ENCODE assay signal across 8 mouse cellular contexts in the genomic region with DNA sequence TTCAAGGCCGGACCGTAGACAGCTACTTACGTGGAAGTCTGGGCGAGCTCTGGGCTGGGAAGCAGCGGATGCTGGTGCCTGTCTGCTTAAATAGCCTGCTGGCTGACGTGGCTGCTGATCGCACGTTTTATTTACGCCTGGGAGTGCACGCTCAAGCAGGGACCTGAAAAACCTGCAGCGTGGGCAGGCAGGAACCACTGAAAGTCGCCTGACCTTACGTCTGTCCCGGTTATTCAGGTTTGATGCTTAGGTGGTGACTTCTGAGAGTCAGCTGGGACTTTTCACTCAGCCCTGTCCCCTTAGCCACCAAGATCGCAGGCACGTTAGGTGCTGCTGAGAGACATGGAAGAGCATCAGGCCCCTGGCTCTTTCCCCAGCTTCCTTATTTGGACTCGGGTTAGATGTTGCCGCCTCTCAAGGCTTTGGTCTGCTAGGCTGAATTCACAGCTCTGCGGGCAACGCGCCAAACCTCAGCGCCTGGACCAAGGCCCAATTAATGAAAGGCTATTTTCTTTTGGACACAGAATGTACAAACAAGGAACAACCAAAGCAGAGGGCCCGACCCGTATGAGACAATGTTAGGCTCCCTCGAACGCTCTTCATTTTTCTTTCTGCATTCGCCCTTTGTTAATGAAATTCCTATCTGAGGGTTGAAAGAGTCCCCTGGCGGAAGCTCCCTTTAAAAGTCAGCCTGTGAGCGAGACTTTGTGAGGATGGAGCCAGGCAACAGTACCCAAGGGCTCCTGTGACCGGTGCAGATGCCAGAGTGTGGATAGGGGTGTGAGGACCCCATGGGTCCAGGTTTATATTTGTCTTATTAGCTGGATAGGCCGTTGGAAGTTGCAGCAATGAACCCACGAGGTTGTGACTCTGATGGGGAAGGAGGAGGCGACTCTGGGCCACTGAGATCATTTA. TPM values are rescaled to one million over a fixed set of nuclear protein-coding genes. Genes with fewer than 3 reads are reported as not detected.
DNase-seq lines count a peak whose midpoint lies in the region; ATAC-seq and TF ChIP-seq lines count a peak whose summit lies in the region.

A gene (minus strand): TSS at position 305 of the 915 bp plus-strand sequence.

- H3K4me1 ChIP-seq in ES-Bruce4 (ENCODE audit: control insufficient read depth, insufficient read depth, low read length) = peaks cover 5% of the 10 kb centered on the region
- H3K4me1 ChIP-seq in lung, postnatal 0 days (ENCODE audit: insufficient read depth, low read depth, low read length) = peaks cover 17% of the 10 kb centered on the region; the same call in 1 of the 2 replicates

- TF ChIP-seq CTCF in ES-Bruce4 (IDR thresholded peaks at IDR 0.05; ENCODE audit: low read depth, low read length) = no peak
- no peak for TF ChIP-seq CTCF in lung, postnatal 0 days (IDR thresholded peaks at IDR 0.05)

- no peaks in the 10 kb centered on the region for H3K27me3 ChIP-seq in ES-Bruce4 (ENCODE audit: control insufficient read depth, insufficient read depth, low read length, poor library complexity, severe bottlenecking)
- no peaks in the 10 kb centered on the region for H3K27me3 ChIP-seq in lung, postnatal 0 days (replicated peaks; ENCODE audit: insufficient read depth, low read length)

- 18% methylated on average over 33 of the region's 33 CpGs for WGBS in lung, postnatal 0 days

- H3K27ac ChIP-seq in ES-Bruce4 (ENCODE audit: insufficient read depth, low read length) = no peak within 1 kb of the TSS
- H3K27ac ChIP-seq in lung, postnatal 0 days (ENCODE audit: low read length) = peak within 1 kb of the TSS; percentile 82

- no peak for TF ChIP-seq EP300 in ES-Bruce4 (IDR thresholded peaks at IDR 0.05; ENCODE audit: insufficient read depth, low read depth, low read length)
- peak; percentile 62; the same call in 1 of the 2 replicates for TF ChIP-seq EP300 in lung, postnatal 0 days (IDR thresholded peaks at IDR 0.05)

- peak; percentile 38 for DNase-seq in cerebellum, adult 11-12 months
- DNase-seq in frontal cortex, postnatal 14 days (ENCODE audit: low spot score in 2 of 2) = peak; percentile 33 to 48
- peak; percentile 81 to 87 for DNase-seq in heart, postnatal 36 days
- peak; percentile 83 to 84 for DNase-seq in kidney, postnatal 36 days
- peak; percentile 82 for DNase-seq in lung, postnatal 0 days (ENCODE audit: low spot score)
- DNase-seq in right cerebral cortex, postnatal 4 days = peak; percentile 68
- no peak for DNase-seq in liver

- peak within 1 kb of the TSS; percentile 32 for H3K4me2 ChIP-seq in lung, postnatal 0 days (replicated peaks; ENCODE audit: low read depth, low read length)

- H3K9ac ChIP-seq in ES-Bruce4 (ENCODE audit: low read depth, poor library complexity, severe bottlenecking) = no peak within 1 kb of the TSS; the same call in 1 of the 2 replicates
- H3K9ac ChIP-seq in lung, postnatal 0 days (replicated peaks; ENCODE audit: low read depth) = no peak within 1 kb of the TSS; the same call in 1 of the 2 replicates

- ATAC-seq in lung, postnatal 0 days = peak; percentile 79

- intact Hi-C loops in heart, postnatal 36 days (cut with DNase I) = loop anchor here (2.0 kb wide), 1 partner anchor 20 kb away; no protein-coding TSS in a partner anchor

- H3K36me3 ChIP-seq in ES-Bruce4 (ENCODE audit: control insufficient read depth, insufficient read depth, low read length, poor library complexity, severe bottlenecking) = no peaks in the 10 kb centered on the region
- no peaks in the 10 kb centered on the region for H3K36me3 ChIP-seq in lung, postnatal 0 days (ENCODE audit: insufficient read depth, low read length)

- peak within 1 kb of the TSS; percentile 2 for H3K4me3 ChIP-seq in ES-Bruce4 (ENCODE audit: low read depth, low read length)
- H3K4me3 ChIP-seq in lung, postnatal 0 days (ENCODE audit: low read depth, low read length) = peak within 1 kb of the TSS; percentile 4; the same call in 1 of the 2 replicates

- no peak for TF ChIP-seq POLR2A in ES-Bruce4 (IDR thresholded peaks at IDR 0.05; ENCODE audit: insufficient read depth, low read length)

- H3K9me3 ChIP-seq in ES-Bruce4 (replicated peaks; ENCODE audit: control insufficient read depth, insufficient read depth, low read length, poor library complexity, severe bottlenecking) = no peaks in the 10 kb centered on the region
- H3K9me3 ChIP-seq in lung, postnatal 0 days (ENCODE audit: low read length) = no peaks in the 10 kb centered on the region

RNA-seq across cellular contexts. Expression of the gene that starts here (rescaled TPM):
- polyA plus RNA-seq in ES-Bruce4 (2011; ENCODE audit: insufficient read depth, insufficient read length, low read depth, missing spikeins) = 8.9 and 9.5 TPM in 2 replicates
- total RNA-seq in heart, postnatal 36 days (2021) = 100 to 1,000 TPM; 405 to 444 TPM
- 49.0 and 49.5 TPM in 2 replicates for polyA plus RNA-seq in lung, postnatal 0 days (2015; fragmentation: Nextera tagmentation; extraction: Ambion mirVana)
